Comparison of ENCODE assay signal across 22 mouse cellular contexts in genomic region chr12:91726202-91726601, GRCm38 (mm10).
"Had no signal": no experiment of that assay in that cellular context is flagged by ENCODE, and none has a peak within 500 bp of the region (broad histone marks: within the 10 kb centered on the region; RNA-seq: fewer than 3 reads in every experiment).

No protein-coding gene starts in this region.

- H3K4me1 ChIP-seq: heart, embryonic 13.5 days; heart, embryonic 15.5 days; intestine, embryonic 15.5 days; limb, embryonic 12.5 days had no signal

- H3K27me3 ChIP-seq: heart, embryonic 13.5 days; heart, embryonic 15.5 days; intestine, embryonic 15.5 days; limb, embryonic 12.5 days had no signal

- H3K9me3 ChIP-seq: heart, embryonic 13.5 days; heart, embryonic 15.5 days; intestine, embryonic 15.5 days; limb, embryonic 10.5 days; limb, embryonic 12.5 days had no signal

- DNase-seq: forebrain, postnatal 0 days; gastrocnemius, postnatal 14 days; gastrocnemius, postnatal 36 days; heart, adult 18-20 months; heart, postnatal 14 days; heart, postnatal 36 days; kidney, adult 18-20 months; kidney, adult 8-10 months; kidney, postnatal 10 days; kidney, postnatal 4 days had no signal

- H3K4me3 ChIP-seq: heart, embryonic 13.5 days; heart, embryonic 15.5 days; intestine, embryonic 15.5 days; layer of hippocampus, adult 2 months; left cerebral cortex, adult 2 months; limb, embryonic 10.5 days; limb, embryonic 12.5 days had no signal

- H3K9ac ChIP-seq: forebrain, postnatal 0 days; heart, embryonic 13.5 days; heart, embryonic 15.5 days; hindbrain, embryonic 14.5 days; intestine, embryonic 15.5 days; limb, embryonic 12.5 days had no signal

- H3K27ac ChIP-seq: heart, embryonic 13.5 days; heart, embryonic 15.5 days; hindbrain, embryonic 14.5 days; intestine, embryonic 15.5 days; layer of hippocampus, adult 2 months; left cerebral cortex, adult 2 months; limb, embryonic 10.5 days; limb, embryonic 12.5 days had no signal

- H3K4me2 ChIP-seq: heart, embryonic 11.5 days; heart, embryonic 13.5 days; heart, embryonic 15.5 days; hindbrain, embryonic 14.5 days; intestine, embryonic 15.5 days; limb, embryonic 12.5 days had no signal

- ATAC-seq: forebrain, postnatal 0 days; hindbrain, embryonic 16.5 days; inflammation-experienced regulatory T-cells, adult 6 months; intestine, embryonic 15.5 days; intestine, postnatal 0 days had no signal

- H3K36me3 ChIP-seq: heart, embryonic 13.5 days; heart, embryonic 15.5 days; intestine, embryonic 15.5 days; limb, embryonic 10.5 days; limb, embryonic 12.5 days had no signal
